Mouse (Mus musculus): ENCODE data around the gene Sertad1.

Sertad1 gene

DNA sequence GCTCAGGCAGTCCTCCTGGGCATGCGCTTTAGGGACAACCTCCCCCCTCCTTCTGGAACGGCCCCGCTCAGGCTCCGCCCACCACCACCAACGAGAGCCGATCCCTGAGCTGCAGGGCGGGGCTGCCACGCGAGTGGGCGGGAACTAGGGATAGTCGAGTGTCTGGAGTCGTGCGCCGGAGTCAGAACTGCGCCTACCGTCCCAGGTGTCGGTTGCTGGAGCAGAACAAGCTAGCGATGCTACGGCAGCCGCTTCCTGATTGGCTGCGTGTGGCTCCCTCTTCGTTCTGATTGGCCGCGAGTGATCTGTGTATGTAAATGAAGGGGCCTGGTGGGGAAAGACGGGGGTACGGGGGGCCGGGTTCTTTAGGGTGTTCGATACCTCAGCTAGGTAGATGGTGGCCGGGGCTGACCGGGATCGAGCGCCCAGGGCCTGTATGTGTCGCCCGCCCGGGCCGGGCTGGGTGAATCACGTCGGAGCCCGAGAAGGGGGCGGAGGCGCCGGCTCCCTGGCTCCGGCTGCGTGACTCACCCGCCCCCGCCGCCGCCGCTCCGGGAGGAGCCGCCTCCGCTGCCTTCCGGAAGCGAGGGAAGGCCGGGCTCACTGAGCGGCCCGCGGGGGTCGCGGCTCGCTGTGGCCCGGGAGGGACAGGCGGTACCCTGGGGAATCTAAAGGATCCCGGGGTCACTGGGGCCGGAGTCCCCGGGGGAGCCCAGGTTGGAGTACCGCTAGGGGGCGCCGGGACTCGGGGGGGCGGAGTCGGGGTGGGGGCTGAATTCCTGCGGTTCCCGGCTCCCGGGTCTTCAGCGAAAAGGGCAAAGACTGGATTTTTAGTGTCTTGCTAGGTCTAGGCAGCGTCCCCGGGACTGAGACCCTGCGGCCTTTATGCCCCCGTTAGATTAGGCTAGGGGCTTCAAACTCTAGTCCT is at the start of gene Sertad1:
Gene Sertad1 (plus strand): TSS at position 141 of the 928 bp plus-strand sequence.
- peak; percentile 100 for DNase-seq (ENCODE audit: low read depth, low spot score)

DNA sequence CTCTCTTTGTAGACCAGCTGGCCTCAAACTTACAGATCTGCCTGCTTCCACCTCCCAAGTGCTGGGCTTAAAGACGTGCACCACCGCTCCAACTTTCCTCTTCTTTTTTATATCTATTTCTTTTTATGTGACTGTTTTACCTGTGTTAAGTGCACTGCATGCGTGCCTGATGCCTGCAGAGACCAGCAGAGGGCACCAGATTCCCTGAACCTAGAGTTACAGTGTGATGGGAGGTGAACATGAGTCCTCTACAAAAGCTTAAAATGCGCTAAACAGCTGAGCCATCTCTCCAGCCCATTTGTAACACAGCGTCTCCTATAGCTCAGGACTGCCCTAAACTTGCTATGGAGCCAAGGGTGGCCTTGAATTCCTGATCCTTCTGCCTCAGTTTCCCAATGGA is 49.2 kb upstream of the Sertad1 start:
- peak; percentile 81 for DNase-seq (ENCODE audit: low read depth, low spot score)

DNA sequence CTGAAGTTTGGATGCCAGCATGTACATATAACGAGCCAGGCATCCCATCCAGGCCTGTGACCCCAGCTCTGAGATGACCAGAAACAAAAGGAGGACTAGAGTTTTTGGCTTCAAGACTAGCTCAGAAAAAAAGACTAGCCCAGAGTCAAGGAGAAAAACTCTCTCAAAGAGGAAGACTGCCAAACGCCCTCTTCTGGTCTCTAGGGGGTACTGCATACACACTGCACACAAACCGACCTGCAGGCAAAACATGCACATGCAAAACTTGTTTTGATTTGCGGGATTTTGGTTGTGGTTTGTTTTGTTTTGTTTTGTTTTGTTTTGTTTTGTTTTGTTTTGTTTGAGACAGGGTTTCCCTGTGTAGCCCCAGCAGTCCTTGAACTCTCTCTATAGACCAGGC is 46.7 kb upstream of the Sertad1 start:
- peak; percentile 30 for DNase-seq (ENCODE audit: low read depth, low spot score)

DNA sequence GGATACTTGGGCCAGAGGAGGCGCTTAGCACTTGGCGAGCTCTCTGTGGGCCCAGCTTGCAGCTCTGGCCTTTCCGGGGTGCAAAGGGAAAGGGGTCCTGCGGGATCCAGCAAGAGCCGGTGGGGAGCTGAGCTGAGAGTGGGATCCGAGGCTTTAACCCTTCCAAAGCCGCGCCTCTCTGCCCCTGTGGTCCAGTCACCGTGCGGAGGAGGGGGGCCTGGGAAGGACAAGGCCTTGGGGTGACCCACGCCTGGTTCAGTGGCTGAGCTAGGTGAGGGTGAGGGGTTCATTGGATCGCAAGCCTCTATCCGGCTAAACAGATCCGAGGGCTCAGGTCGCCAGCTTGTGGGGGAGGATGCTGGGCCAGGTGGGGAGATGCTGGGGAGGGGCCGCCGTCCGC is 40.7 kb upstream of the Sertad1 start:
- DNase-seq (ENCODE audit: low read depth, low spot score) = no peak

DNA sequence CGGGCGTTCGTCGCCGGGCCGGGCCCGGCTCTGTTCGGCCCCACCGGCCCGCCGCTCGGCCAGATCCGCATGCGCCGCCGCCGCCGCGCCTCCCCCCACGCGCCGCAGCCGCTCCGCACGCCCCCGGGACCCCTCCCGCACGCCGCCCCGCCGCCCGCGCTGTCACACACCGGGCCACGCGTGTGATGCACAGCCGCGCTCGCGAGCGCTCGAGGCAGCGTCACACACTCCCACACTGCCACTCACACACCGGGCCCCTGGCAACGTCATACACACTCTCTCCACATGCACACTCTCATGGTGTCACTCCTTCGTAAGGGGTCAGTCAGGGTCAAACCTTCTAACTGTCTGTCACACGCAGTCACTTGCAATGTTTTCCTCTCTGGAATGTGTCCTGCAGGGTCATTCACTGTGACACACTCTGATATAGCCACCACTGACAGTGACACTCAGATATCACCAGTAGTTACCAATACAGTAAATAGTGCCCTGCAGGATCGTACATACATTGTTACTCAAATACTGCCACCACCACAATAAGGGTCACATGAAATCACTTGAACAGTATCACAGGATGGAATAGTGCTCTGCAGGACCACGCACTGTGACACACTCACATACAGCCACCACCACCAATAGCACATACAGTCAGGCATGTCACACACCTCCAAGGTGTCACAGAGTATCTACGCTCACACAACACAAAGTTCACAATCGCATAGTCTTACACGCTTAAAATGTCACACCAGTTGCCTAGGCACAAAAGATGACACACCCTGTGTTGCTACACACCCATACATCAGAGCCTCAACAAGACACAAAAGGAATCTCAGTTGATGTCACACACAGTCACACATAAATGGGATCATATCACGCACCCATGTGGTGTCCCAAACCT is 39.9 kb upstream of the Sertad1 start:
- DNase-seq (ENCODE audit: low read depth, low spot score) = no peak

DNA sequence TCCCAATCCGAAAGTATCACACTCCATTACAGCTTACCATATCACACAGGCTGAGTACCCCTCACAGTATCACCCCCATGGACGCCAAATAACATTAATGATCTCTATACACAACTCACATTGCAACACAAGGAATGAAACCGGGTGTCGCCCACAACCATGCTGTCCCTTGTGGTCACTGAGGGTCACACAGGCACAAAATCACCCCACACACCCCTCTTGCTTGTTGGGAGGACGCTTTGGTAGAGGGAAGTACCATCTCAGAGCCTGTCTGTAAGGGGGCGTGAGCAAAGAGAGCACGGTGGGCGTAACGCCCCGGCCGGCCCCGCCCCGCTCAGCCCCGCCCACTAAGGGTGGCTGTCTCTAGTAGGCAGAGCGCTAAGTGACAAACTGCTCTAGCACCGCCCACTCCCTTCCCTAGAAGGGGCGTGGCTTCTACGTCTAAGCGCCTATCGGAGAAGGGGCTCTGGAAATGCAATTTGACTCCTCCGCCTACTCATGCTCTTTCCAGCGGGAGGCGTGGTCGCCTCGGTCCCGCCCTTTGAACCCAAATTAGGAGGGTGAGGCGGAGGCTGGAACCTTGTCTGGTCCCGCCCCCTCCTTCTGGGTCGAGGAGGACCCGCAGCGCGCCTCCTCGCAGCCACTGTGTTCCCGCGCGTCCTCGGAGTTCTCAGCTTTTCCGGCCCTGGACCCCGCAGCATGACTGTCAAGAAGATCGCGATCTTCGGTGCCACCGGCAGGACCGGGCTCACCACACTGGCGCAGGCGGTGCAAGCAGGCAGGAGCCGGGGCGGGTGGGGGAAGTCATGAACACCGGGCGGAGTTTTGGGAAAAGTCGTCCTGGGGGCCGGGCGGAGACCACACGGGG is 39.1 kb upstream of the Sertad1 start, which contains the start of the genes Sptbn4 and Blvrb:
Gene Sptbn4 (minus strand): TSS at position 268 of the 868 bp plus-strand sequence.
Gene Blvrb (plus strand): TSS at position 560 of the 868 bp plus-strand sequence.
- DNase-seq (ENCODE audit: low read depth, low spot score) = peak; percentile 100

DNA sequence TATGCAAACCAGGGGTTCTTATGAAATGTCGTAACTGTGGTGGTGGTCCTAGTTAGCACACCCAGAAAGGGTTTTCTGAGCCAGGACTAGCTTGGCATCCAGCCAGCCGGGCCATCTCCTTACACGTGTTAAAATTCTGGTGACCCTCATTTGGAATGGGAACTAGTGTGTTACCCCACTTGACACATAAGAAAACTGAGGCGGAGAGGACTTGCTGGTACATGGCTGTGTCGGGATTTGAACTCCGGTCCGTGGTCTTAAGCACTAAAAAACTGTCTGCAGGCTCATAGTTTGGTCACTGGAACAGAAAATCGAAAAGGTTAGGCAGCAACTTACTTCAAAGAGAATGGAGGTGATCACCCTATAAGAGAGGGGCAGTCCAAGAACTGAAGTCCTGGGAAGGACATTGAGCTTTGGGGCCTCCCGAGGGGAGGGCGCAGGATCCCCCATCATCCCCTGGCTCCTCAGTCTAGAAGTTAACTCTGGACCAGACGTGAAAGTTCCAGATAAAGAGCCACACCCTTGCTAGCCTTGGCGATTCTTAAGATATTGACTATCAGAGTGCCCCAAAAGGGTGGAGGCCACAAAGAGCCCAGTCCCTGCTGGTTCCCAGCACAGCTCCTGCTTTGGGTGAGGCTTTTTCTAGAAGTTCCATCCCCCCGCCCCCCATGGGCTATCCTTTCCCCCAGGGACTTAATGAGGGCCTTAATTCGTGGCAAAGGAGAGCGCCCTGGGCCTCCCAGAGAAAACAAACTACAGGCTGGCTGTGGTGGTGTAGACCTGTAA is 38.1 kb upstream of the Sertad1 start:
- DNase-seq (ENCODE audit: low read depth, low spot score) = no peak

DNA sequence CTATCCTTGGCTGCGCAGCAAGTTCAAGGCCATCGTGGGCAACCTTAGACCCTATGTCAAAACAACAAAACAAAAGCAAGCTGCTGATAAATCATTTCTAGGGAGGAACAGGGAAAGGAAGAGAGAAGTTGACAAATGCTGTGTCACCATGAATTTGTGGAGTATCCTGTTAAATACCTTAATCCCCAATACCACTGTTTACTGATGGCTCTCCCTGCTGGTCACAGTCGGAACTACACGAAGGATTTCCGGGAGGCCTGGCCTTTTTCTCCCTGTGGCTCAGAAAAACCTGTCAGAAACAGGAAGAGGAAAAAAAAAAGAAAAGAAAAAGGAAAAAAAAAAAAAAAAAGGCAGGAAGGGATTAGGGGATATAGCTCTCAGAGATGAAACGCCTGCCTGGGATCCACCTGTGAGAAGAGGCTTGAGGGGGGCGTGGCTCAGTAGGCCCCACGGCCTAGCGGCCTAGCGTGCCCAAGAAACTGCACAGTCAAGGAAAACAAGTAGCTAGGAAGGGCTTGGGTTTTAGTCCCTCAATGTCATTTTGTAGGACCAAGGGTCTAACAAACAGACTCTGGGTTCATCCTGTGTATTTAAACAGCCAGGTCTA is 37.4 kb upstream of the Sertad1 start:
- DNase-seq (ENCODE audit: low read depth, low spot score) = peak; percentile 57

DNA sequence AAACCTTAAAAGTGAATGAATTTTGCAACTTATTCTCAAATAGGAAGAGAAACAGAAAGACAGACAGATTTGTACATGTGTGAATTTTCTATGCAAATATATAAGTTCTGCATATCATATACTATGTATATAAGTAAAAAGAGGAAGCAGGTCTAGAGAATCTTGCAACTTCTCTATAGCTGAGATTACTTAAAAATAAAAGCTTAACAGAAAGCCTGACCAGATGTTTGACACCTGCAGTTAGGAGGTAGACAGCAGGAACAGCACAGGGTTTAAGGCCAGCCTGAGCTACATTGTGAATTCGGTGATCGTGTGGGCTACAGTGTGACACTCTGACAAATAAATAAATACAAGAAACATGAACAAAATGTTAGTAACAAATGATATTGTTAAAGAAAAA is 35.4 kb upstream of the Sertad1 start:
- DNase-seq (ENCODE audit: low read depth, low spot score) = peak; percentile 80

DNA sequence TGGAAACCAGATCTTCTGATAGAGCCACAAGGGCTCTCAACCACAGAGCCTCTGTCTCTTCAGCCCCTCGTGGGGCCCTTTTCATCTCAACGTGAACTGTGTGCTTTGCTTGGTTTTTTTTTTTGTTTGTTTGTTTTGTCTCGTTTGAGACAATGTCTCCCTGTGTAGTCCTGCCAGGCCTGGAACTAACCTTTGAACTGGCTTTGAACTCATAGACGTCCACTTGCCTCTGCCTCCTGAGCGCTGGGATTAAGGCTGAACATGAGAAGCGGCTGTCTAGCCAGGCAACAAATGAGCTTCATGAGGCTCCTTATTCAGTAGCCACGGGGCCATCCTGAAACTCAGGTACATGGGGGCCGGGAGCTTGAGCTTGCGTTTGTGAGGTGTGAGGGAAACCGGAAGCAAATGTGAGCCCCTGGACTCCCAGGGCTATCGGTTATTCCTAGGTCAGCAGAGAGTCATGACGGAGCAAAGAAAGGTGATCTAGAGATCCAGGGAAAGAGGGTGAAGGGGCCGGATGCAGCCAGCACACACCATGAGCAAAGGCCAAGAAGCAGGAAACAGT is 34.4 kb upstream of the Sertad1 start:
- peak; percentile 28 for DNase-seq (ENCODE audit: low read depth, low spot score)

DNA sequence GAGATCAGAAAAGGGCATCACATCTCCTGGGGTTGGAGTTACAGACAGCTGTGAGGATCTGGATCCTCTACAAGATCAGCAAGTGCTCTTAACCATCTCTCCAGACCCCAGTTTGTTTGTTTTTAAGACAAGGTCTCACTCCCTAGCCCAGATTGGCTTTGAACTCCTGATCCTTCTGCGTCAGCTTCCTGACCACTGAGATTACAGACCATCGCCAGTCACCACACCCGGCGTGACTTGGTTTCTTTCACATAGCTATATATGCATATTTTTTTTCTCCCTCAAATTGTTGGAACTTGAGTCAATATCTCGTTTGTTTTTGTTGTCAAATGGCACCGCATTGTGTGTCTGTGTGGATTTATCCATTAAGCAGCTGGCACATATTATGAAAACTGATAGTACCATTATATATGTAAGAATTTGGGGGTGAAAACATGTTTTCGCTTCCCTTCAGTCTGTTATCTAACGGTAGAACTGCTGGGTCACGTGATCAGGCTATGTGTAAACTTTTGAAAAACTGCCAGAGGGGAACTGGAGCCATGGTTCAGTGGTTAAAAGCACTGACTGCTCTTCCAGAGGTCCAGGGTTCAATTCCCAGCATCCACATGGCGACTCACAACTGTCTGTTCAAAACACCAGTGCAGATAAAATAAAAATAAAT is 32.1 kb upstream of the Sertad1 start:
- peak; percentile 81 for DNase-seq (ENCODE audit: low read depth, low spot score)

DNA sequence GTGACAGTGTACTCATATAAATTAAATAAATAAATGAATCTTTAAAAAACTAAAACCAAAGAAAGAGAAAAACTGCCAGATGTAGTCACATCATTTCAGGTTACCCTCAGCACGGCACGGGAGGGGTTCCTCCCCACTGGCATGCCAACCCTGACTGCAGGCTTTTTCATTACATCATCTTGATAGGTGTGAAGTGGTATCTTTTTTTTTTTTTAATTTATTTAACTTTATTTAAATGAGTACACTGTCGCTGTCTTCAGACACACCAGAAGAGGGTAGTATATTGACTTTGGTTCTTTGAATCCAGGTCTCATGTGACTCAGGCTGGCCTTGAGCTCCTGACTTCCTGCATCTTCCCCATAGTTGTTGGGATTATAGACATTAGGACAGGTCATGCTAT is 31.4 kb upstream of the Sertad1 start:
- DNase-seq (ENCODE audit: low read depth, low spot score) = no peak

DNA sequence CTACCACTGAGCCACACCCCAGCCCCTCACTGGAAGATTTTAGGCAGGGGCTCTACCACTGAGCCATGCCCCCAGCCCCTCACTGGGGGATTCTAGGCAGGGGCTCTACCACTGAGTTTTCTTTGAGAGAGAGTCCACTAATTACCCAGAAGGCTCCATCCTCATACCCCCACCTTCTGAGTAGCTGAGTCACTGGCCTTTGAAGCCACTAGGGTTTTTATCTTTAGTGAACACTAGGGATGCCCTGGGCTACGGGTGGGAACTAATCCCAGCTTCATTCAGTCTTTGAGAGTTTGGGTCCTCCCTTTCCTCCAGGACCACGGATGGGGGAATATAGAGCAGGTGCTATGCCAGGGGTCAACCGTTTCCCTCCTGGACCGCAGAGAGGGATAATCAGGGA is 28.1 kb upstream of the Sertad1 start:
- no peak for DNase-seq (ENCODE audit: low read depth, low spot score)

DNA sequence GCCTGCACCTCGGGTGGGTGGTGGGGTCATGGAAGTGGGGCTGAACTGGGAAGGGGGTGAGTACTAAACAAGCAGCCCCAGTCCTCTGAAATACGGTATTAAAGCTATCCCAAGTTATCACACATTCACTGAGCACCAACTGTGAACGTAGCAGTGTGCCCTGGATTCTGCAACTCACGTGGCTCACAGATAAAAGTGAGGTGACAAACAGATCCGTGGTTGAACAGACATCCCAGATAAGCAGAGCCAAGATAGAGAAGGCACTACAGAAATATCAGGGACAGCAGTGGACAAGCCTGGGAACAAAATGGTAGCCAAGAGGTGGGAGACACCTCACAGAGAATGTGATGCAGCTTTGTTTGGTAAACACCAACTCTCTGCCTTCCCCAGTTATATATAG is 27.1 kb upstream of the Sertad1 start:
- DNase-seq (ENCODE audit: low read depth, low spot score) = no peak

DNA sequence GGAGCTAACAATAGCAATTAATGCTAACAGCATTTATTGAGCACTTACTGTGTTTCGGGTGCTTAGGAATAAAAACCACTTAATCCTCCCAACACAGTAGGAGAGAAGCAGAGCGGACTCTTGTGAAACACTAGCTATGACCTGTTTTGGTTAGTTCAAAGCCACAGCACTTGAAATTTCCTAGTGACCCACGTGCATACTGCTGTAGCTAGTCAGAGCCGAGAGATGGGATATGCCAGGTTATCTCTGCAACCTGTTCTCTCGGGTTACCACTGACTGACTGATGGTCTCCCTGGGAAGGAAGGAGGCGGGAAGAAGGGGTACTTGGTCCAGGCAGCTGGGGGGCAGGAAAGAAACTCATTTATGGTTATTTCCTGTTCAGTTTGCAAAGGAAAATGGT is 26.2 kb upstream of the Sertad1 start:
- no peak for DNase-seq (ENCODE audit: low read depth, low spot score)

DNA sequence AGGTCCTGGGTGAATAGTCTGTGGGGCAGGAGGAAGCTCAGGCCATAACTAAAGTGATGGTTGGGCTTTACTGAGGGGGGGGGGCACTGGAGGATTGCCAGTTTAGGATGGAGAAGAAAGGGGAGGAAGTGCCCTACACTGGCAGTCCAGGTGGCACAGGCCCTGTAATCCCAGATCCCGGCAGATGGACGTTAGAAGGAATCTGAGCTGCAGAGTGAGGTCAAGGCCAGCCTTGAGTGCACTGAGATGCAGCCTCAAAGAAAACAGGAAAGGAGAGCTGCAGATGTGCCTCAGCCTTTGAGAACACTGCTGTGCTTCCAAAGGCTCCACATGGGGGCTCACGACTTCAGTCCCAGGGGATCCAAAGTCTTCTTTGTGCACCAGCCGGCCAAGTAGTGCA is 19.1 kb upstream of the Sertad1 start:
- no peak for DNase-seq (ENCODE audit: low read depth, low spot score)

DNA sequence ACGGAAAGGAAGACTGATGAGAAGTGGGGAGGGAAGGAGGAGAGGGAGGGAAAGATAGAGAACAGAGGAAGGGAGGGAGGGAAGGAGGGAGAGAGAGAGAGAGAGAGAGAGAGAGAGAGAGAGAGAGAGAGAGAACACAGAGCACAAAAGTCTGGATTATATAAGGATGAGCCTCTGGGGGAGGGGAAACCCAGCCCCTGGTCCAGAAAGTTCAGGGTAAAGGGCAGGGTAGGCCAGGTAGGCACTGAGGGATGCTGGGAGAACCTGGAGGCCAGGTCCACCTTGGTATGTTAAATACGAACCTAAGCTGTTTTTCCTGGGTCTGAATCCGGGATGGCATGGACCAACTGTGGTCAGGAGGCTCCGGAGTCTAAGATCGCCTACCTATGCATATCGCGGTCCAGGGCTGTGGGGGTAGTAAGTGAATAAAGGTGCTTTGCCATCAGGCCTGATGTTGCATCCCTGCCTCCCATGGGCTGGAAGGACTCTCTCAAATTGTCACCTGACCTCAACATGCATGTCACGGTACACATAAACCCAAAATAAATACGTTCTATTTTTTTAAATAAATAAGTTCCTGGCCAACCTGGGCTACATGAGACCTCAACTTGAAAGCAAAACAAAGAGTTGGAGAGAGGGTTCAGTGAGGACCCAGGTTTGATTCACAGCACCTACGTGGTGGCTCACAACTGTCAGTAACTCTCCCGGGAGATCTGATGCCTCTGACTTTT is 15.2 kb upstream of the Sertad1 start:
- DNase-seq (ENCODE audit: low read depth, low spot score) = no peak

DNA sequence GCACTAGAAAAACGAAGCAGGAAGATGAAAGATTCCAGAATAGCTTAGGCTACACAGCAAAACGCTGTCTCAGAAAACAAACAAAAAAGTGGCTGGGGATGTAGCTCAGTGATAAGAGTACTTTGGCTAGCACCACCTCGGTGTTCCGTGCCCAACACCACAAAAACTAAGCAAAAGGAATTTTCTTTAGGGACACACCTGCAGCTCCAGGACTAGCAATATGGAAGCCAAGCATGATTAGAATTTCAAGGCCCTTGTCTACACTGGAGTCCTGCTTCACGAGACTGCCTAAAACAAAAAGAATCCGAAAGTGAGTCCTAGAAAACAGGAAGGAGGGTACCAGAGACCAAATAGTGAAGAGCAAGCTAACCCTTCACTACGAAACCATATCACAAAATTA is 14.1 kb upstream of the Sertad1 start:
- no peak for DNase-seq (ENCODE audit: low read depth, low spot score)

Measured in A20 (cell line).